8 mouse cellular contexts compared by ENCODE assay signal in genomic region chr1:172499765-172500441, GRCm38 (mm10). TPM values are rescaled to one million over a fixed set of nuclear protein-coding genes. Genes with fewer than 3 reads are reported as not detected.
DNase-seq lines count a peak whose midpoint lies in the region; ATAC-seq lines count a peak whose summit lies in the region.

Tagln2 (plus strand) TSS chr1:172500047.

- H3K4me2 ChIP-seq in forebrain, embryonic 12.5 days = peak within 1 kb of the TSS; percentile 57

- ATAC-seq in forebrain, embryonic 12.5 days (ENCODE audit: low FRiP score) = peak; percentile 50

- no peaks in the 10 kb centered on the region for H3K9me3 ChIP-seq in forebrain, embryonic 12.5 days

- 1% methylated on average over 30 of the region's 30 CpGs for WGBS in forebrain, embryonic 12.5 days

- H3K36me3 ChIP-seq in forebrain, embryonic 12.5 days (replicated peaks) = peaks cover 43% of the 10 kb centered on the region

- H3K27ac ChIP-seq in forebrain, embryonic 12.5 days = no peak within 1 kb of the TSS

- H3K9ac ChIP-seq in forebrain, embryonic 12.5 days = peak within 1 kb of the TSS; percentile 42

- peaks cover 63% of the 10 kb centered on the region for H3K27me3 ChIP-seq in forebrain, embryonic 12.5 days

- intact Hi-C loops in heart, postnatal 36 days (cut with DNase I) = loop anchor here (1.0 to 10.0 kb wide), 2 partner anchors 25 to 285 kb away; partner anchors contain the start of gene Casq1

- peak within 1 kb of the TSS; percentile 41 for H3K4me3 ChIP-seq in forebrain, embryonic 12.5 days (replicated peaks)

- DNase-seq in CD8-positive naive resting alpha-beta T cell, adult 2 months (ENCODE audit: low read depth in 2 of 2, low spot score in 2 of 2) = peak; percentile 24 to 32
- DNase-seq in adrenal gland, adult (ENCODE audit: inconsistent age in 2 of 2, low spot score in 1 of 2) = peak; percentile 89 to 95
- DNase-seq in heart, postnatal 36 days = peak; percentile 93 to 94
- DNase-seq in layer of hippocampus, postnatal 14 days (ENCODE audit: low spot score in 2 of 2) = peak in 1 of 2 experiments; percentile 41
- peak; percentile 79 for DNase-seq in mesoderm, embryonic 11.5 days (ENCODE audit: low read depth, low spot score)
- DNase-seq in spleen, postnatal 36 days (ENCODE audit: low spot score in 2 of 2) = peak; percentile 77 to 82
- DNase-seq in frontal cortex, postnatal 36 days (ENCODE audit: low spot score in 2 of 2) = no peak

- H3K4me1 ChIP-seq in forebrain, embryonic 12.5 days = peaks cover 53% of the 10 kb centered on the region

RNA-seq across cellular contexts. Expression of gene Tagln2, which starts in this region (rescaled TPM):
- 40.0 and 45.7 TPM in 2 replicates for polyA plus RNA-seq in forebrain, embryonic 12.5 days (2016; fragmentation: Nextera tagmentation; extraction: Ambion mirVana)
- total RNA-seq in heart, postnatal 36 days (2021) = 10 to 100 TPM; 71.9 to 78.4 TPM
- 10 to 100 TPM; 14.1 to 15.6 TPM for total RNA-seq in layer of hippocampus, postnatal 14 days (2021)

Comparison
In these comparisons a context has a peak if more than half of its experiments do, and no peak if none do; other contexts are left out.
1. RNA of gene Tagln2 (total RNA-seq): 71.9 to 78.4 TPM in heart, postnatal 36 days; 14.1 to 15.6 TPM in layer of hippocampus, postnatal 14 days; every median in the first group is over 4 times any median in the second.
2. DNase-seq: peak in CD8-positive naive resting alpha-beta T cell, adult 2 months (2 of 2), adrenal gland, adult (2 of 2), heart, postnatal 36 days (2 of 2), mesoderm, embryonic 11.5 days (single experiment) and spleen, postnatal 36 days (2 of 2); none in frontal cortex, postnatal 36 days (0 of 2).